Mouse (Mus musculus) kidney, embryonic 16.5 days (tissue): ENCODE results near the gene Rplp2. TPM values are rescaled to one million over a fixed set of nuclear protein-coding genes. Genes with fewer than 3 reads are reported as not detected.

Experiments used
- ATAC-seq: fragments of 200-750 bp; cut with Nextera tagmentation; 2 replicates; pipeline ENCODE4 v1.8.0; 2017; ENCODE audit warnings: moderate TSS enrichment; ENCODE audit not compliant: low FRiP score, low TSS enrichment
- H3K27ac ChIP-seq: fragments of 300-500 bp; sonication (generic); 2 replicates; pipeline ENCODE4 v1.5.1; 2014; ENCODE audit warnings: low read length
- H3K27me3 ChIP-seq: fragments of 300-500 bp; sonication (generic); 2 replicates; pipeline ENCODE4 v1.6.1; 2014; ENCODE audit warnings: low read length, control low read depth, mixed read lengths; ENCODE audit not compliant: insufficient read depth
- H3K36me3 ChIP-seq: fragments of 300-500 bp; sonication (generic); 2 replicates; pipeline ENCODE4 v1.6.1; 2014; ENCODE audit warnings: low read length, control low read depth, mixed read lengths; ENCODE audit not compliant: insufficient read depth
- H3K4me1 ChIP-seq: fragments of 300-500 bp; sonication (generic); 2 replicates; pipeline ENCODE4 v1.6.1; 2014; ENCODE audit warnings: low read length, control low read depth, mixed read lengths; ENCODE audit not compliant: insufficient read depth
- H3K4me2 ChIP-seq: fragments of 300-500 bp; sonication (generic); replicated peaks from 2 replicates; pipeline ENCODE4 v1.6.1; 2014; ENCODE audit warnings: low read depth, low read length
- H3K4me3 ChIP-seq: fragments of 300-500 bp; sonication (generic); 2 replicates; pipeline ENCODE4 v1.5.1; 2014; ENCODE audit warnings: mild to moderate bottlenecking, low read length
- H3K9ac ChIP-seq: fragments of 300-500 bp; sonication (generic); replicated peaks from 2 replicates; pipeline ENCODE4 v1.6.1; 2014; ENCODE audit warnings: low read length
- H3K9me3 ChIP-seq: fragments of 300-500 bp; sonication (generic); 2 replicates; pipeline ENCODE4 v1.6.1; 2016; ENCODE audit warnings: low read length, control low read depth
- WGBS: fragments of 180-500 bp; shearing (Covaris S2); extraction: QIAGEN DNeasy Blood & Tissue Kit; methylation state at CpG from one replicate; pipeline ENCODE4 v1.1.7; 2014; 5-methylcytosine and 5-hydroxymethylcytosine counted together
- polyA plus RNA-seq: library from polyadenylated mRNA; unstranded; fragments of >200 nt; fragmentation: Nextera tagmentation; extraction: Ambion mirVana; gene quantifications from 2 replicates; pipeline ENCODE4 v1.2.1, GENCODE M21; 2015

Gene Rplp2
- polyA plus RNA-seq, 1 experiment from 2014 or later, result 1,055 TPM

GRCm38 (mm10) chr7:141476981-141477370 is 29.8 kb downstream of the Rplp2 start:
- ATAC-seq, result no peak
- Histone ChIP-seq H3K4me3 (peak overlapping the region; percentile 81), H3K27ac (peak overlapping the region; percentile 98), H3K9me3 (no peaks in the 10 kb centered on the region), H3K36me3 (peaks cover 5% of the 10 kb centered on the region; the same call in 1 of the 2 replicates), H3K9ac (peak overlapping the region; percentile 53), H3K4me2 (peak overlapping the region; percentile 91), H3K4me1 (peaks cover 55% of the 10 kb centered on the region), H3K27me3 (no peaks in the 10 kb centered on the region)
- WGBS, result 16% methylated on average over 7 of the region's 7 CpGs

- H3K27me3 ChIP-seq, result no peaks in the 10 kb centered on the region
- peak overlapping the region; percentile 81; the same call in 1 of the 2 replicates for H3K4me3 ChIP-seq
- WGBS, result 39% methylated on average over 4 of the region's 4 CpGs
- peak overlapping the region; percentile 53; the same call in 1 of the 2 replicates for H3K9ac ChIP-seq
- peaks cover 61% of the 10 kb centered on the region for H3K4me1 ChIP-seq
- ATAC-seq, result no peak
- peak overlapping the region; percentile 91 for H3K4me2 ChIP-seq
- no peaks in the 10 kb centered on the region for H3K9me3 ChIP-seq
- H3K27ac ChIP-seq, result peak overlapping the region; percentile 98
- peaks cover 2% of the 10 kb centered on the region; the same call in 1 of the 2 replicates for H3K36me3 ChIP-seq
These were observed 30.6 kb downstream of the Rplp2 start for GRCm38 (mm10) chr7:141477578-141478269.

GRCm38 (mm10) chr7:141478270-141478748 is 31.1 kb downstream of the Rplp2 start:
- 70% methylated on average over 5 of the region's 5 CpGs for WGBS
- H3K9me3 ChIP-seq, result no peaks in the 10 kb centered on the region
- H3K36me3 ChIP-seq, result no peaks in the 10 kb centered on the region
- ATAC-seq, result no peak
- H3K4me2 ChIP-seq, result peak overlapping the region; percentile 91
- H3K27me3 ChIP-seq, result no peaks in the 10 kb centered on the region
- peak overlapping the region; percentile 40; the same call in 1 of the 2 replicates for H3K9ac ChIP-seq
- H3K27ac ChIP-seq, result peak overlapping the region; percentile 98
- H3K4me3 ChIP-seq, result no peak overlapping the region
- peaks cover 60% of the 10 kb centered on the region for H3K4me1 ChIP-seq

- WGBS, result 8% methylated on average over 10 of the region's 10 CpGs
- Histone ChIP-seq H3K27me3 (no peaks in the 10 kb centered on the region), H3K9me3 (no peaks in the 10 kb centered on the region), H3K4me2 (peak overlapping the region; percentile 96), H3K4me3 (peak overlapping the region; percentile 61), H3K36me3 (no peaks in the 10 kb centered on the region), H3K4me1 (peaks cover 44% of the 10 kb centered on the region), H3K27ac (no peak overlapping the region), H3K9ac (0 out of 2 replicates have a peak overlapping the region, but pooled peaks have one; percentile 40)
- ATAC-seq, result peak; percentile 20; the same call in 1 of the 2 replicates
These were observed 33.8 kb downstream of the Rplp2 start for GRCm38 (mm10) chr7:141480842-141481497.

- Histone ChIP-seq H3K27me3 (no peaks in the 10 kb centered on the region), H3K9ac (peak overlapping the region; percentile 66), H3K36me3 (no peaks in the 10 kb centered on the region), H3K4me3 (peak overlapping the region; percentile 61), H3K4me1 (peaks cover 38% of the 10 kb centered on the region), H3K27ac (no peak overlapping the region), H3K4me2 (peak overlapping the region; percentile 96), H3K9me3 (no peaks in the 10 kb centered on the region)
- under 1% methylated on average over 77 of the region's 81 CpGs for WGBS
- ATAC-seq, result peak; percentile 20; the same call in 1 of the 2 replicates
These were observed 34.6 kb downstream of the Rplp2 start for GRCm38 (mm10) chr7:141481498-141482401.

GRCm38 (mm10) chr7:141482531-141483024 is 35.4 kb downstream of the Rplp2 start:
- Histone ChIP-seq H3K36me3 (no peaks in the 10 kb centered on the region), H3K4me2 (peak overlapping the region; percentile 96), H3K27ac (no peak overlapping the region), H3K27me3 (no peaks in the 10 kb centered on the region), H3K4me3 (peak overlapping the region; percentile 61), H3K4me1 (peaks cover 30% of the 10 kb centered on the region), H3K9me3 (no peaks in the 10 kb centered on the region), H3K9ac (peak overlapping the region; percentile 66)
- 0 out of 2 replicates have a peak, but pooled peaks have one; percentile 4 for ATAC-seq
- 5% methylated on average over 11 of the region's 11 CpGs for WGBS

- H3K4me3 ChIP-seq, result no peak overlapping the region
- no peak overlapping the region for H3K4me2 ChIP-seq
- H3K36me3 ChIP-seq, result no peaks in the 10 kb centered on the region
- no peak for ATAC-seq
- no peaks in the 10 kb centered on the region for H3K27me3 ChIP-seq
- peaks cover 24% of the 10 kb centered on the region for H3K4me1 ChIP-seq
- H3K27ac ChIP-seq, result no peak overlapping the region
- WGBS, result 81% methylated on average over 6 of the region's 6 CpGs
- H3K9ac ChIP-seq, result no peak overlapping the region
- no peaks in the 10 kb centered on the region for H3K9me3 ChIP-seq
These were observed 36.0 kb downstream of the Rplp2 start for GRCm38 (mm10) chr7:141483114-141483653.

GRCm38 (mm10) chr7:141484186-141485120 is 37.3 kb downstream of the Rplp2 start:
- WGBS, result 64% methylated on average over 5 of the region's 5 CpGs
- no peak overlapping the region for H3K4me2 ChIP-seq
- no peak overlapping the region for H3K27ac ChIP-seq
- no peak overlapping the region for H3K4me3 ChIP-seq
- H3K9me3 ChIP-seq, result no peaks in the 10 kb centered on the region
- no peaks in the 10 kb centered on the region for H3K36me3 ChIP-seq
- H3K9ac ChIP-seq, result no peak overlapping the region
- peaks cover 20% of the 10 kb centered on the region for H3K4me1 ChIP-seq
- ATAC-seq, result no peak
- H3K27me3 ChIP-seq, result no peaks in the 10 kb centered on the region
